Mouse (Mus musculus) hindbrain, embryonic 13.5 days (tissue): ENCODE measurements at regions not wholly inside any gene's neighbourhood (a gene's known extent, or its start where the extent isn't known, plus 50 kb on each side); places are given as distances from the start of the nearest gene placed in this dataset.
A peak's percentile ranks its signal among the peaks of the same experiment; 100 is the strongest.

Source experiments
- ATAC-seq: fragments of 200-750 bp; cut with Nextera tagmentation; 2 replicates; pipeline ENCODE4 v1.8.0; 2017; ENCODE audit warnings: moderate TSS enrichment; ENCODE audit not compliant: low FRiP score
- H3K27ac ChIP-seq: fragments of 300-500 bp; sonication (generic); 2 replicates; pipeline ENCODE4 v1.5.1; 2015; ENCODE audit warnings: inconsistent platforms, mild to moderate bottlenecking, moderate library complexity
- H3K27me3 ChIP-seq: fragments of 300-500 bp; sonication (generic); 2 replicates; pipeline ENCODE4 v1.6.1; 2015; ENCODE audit warnings: mild to moderate bottlenecking, inconsistent platforms
- H3K36me3 ChIP-seq: fragments of 300-500 bp; sonication (generic); 2 replicates; pipeline ENCODE4 v1.6.1; 2015; ENCODE audit warnings: mild to moderate bottlenecking, inconsistent platforms
- H3K4me1 ChIP-seq: fragments of 300-500 bp; sonication (generic); replicated peaks from 2 replicates; pipeline ENCODE4 v1.6.1; 2015; ENCODE audit warnings: inconsistent platforms
- H3K4me2 ChIP-seq: fragments of 300-500 bp; sonication (generic); 2 replicates; pipeline ENCODE4 v1.6.1; 2015; ENCODE audit warnings: inconsistent platforms, mild to moderate bottlenecking, moderate library complexity
- H3K4me3 ChIP-seq: fragments of 300-500 bp; sonication (generic); 2 replicates; pipeline ENCODE4 v1.5.1; 2015; ENCODE audit warnings: mild to moderate bottlenecking, inconsistent platforms
- H3K9ac ChIP-seq: fragments of 300-500 bp; sonication (generic); 2 replicates; pipeline ENCODE4 v1.6.1; 2015; ENCODE audit warnings: mild to moderate bottlenecking, inconsistent platforms
- H3K9me3 ChIP-seq: fragments of 300-500 bp; sonication (generic); 2 replicates; pipeline ENCODE4 v1.6.1; 2016; ENCODE audit warnings: inconsistent platforms
- WGBS: fragments of 180-500 bp; shearing (Covaris S2); methylation state at CpG from one replicate; pipeline ENCODE4 v1.1.7; 2015; 5-methylcytosine and 5-hydroxymethylcytosine counted together

DNA sequence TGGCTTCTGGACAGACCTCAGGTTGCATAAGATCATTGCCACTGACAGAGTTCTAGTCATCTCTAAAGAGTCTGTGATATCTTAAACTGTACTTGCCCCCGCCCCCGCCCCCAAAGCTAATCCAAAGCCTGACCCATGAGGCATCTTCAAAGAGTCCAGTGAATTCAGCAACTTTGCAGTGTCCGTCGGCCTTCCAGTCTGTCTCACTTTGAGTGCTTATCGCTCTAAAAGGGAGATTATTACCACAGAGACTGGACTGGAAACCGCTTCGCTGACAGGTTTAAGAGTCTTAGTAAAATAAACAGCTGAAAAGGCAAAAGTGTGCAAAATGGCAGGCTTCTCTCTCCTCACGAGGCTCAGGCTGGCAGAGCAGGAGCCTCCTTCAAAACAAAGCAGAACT, 197.5 kb upstream of the Ankrd55 start:
- H3K27me3 ChIP-seq = no peaks in the 10 kb centered on the region
- no peak overlapping the region for H3K27ac ChIP-seq
- H3K4me3 ChIP-seq = no peak overlapping the region
- H3K4me1 ChIP-seq = 0 out of 2 replicates have a peak, but pooled peaks cover 10% of the 10 kb centered on the region
- no peaks in the 10 kb centered on the region for H3K36me3 ChIP-seq
- no peak overlapping the region for H3K9ac ChIP-seq
- WGBS = 80% methylated on average over 8 of the region's 8 CpGs
- ATAC-seq = no peak
- no peak overlapping the region for H3K4me2 ChIP-seq
- no peaks in the 10 kb centered on the region for H3K9me3 ChIP-seq

GRCm38 (mm10) chr13:112095595-112096139, 192.6 kb upstream of the Ankrd55 start:
- Histone ChIP-seq H3K4me3 (no peak overlapping the region), H3K9me3 (no peaks in the 10 kb centered on the region), H3K4me1 (peaks cover 13% of the 10 kb centered on the region), H3K9ac (no peak overlapping the region), H3K27ac (no peak overlapping the region), H3K36me3 (no peaks in the 10 kb centered on the region), H3K4me2 (no peak overlapping the region), H3K27me3 (0 out of 2 replicates have a peak, but pooled peaks cover 3% of the 10 kb centered on the region)
- no peak for ATAC-seq
- WGBS = 76% methylated on average over 10 of the region's 10 CpGs

DNA sequence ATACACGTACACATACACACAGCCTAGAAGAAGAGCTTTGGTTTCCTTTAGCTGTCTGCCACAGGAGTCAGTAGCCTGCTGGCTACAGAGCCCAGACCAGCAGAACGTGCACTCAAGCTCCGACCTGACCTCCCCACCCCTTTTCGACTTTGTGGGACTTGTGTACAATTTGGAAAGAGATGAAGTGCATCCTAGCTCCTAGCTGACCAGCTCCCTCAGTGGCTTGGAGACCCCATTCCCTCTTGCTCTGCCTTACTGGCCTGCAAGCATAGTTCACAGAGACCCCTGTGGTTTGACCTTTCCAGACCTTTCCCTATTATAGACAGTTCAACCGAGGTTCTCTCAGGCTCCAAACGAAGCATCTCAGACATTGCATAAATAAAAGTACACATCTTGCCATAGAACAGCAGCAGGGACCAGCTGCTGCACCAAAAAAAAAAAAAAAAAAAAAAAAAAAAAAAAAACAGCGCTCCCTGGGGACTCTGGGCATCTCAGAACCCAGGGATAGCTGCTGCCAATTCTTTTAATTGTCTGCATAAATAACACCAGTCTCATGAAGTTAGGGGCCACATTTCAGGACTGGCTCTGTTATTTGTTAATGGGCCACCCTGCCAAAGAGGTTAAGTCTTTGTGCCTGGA, 188.2 kb upstream of the Ankrd55 start:
- Histone ChIP-seq H3K9me3 (no peaks in the 10 kb centered on the region), H3K27me3 (0 out of 2 replicates have a peak, but pooled peaks cover 6% of the 10 kb centered on the region), H3K27ac (peak overlapping the region; percentile 89), H3K4me2 (peak overlapping the region; percentile 59), H3K4me1 (peaks cover 17% of the 10 kb centered on the region), H3K4me3 (peak overlapping the region; percentile 48), H3K36me3 (no peaks in the 10 kb centered on the region), H3K9ac (peak overlapping the region; percentile 68)
- 26% methylated on average over 7 of the region's 7 CpGs for WGBS
- ATAC-seq = peak; percentile 40

DNA sequence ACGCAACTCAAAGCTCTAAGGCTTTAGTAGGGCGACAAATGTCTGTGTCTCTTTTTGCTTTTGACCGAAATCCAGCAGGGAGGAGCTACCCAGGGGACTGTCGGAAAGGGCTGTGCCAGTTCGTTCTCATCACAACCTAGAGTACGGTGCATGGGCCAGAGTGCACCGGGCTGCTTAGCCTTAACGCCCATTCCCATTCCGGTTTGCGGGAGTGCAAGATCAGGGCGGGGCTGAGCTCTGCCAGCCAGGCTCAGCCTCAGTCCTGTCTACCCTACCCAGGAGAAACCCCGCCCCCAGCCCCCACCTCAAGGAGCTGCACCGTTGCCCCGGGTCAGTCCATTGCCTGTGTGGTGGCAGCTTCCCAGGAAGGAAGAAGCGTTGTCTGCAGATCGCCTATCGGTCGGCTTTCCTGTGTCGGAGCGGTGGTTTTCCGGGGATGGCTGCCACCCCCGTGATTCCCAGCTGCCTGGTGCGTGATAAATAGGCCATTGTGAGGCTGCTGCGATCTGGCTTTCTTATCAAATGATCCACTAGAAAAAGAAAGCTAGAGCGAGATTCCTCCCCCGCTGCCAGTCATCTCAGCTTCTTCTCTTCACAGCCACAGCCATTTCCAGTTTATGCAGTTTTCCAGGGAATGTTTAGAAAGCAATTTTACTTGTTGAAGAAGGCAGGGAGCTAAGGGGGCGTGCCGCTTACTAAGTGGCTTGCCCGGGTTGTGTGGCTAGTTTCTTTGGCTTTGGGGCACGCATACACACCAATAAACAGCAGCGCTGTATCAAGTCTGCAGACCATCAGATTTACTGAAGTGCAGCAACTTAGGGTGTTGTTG, 187.4 kb upstream of the Ankrd55 start:
- peak overlapping the region; percentile 48 for H3K4me3 ChIP-seq
- H3K36me3 ChIP-seq = no peaks in the 10 kb centered on the region
- peak; percentile 95 for ATAC-seq
- H3K4me2 ChIP-seq = peak overlapping the region; percentile 59
- H3K4me1 ChIP-seq = peaks cover 17% of the 10 kb centered on the region
- peak overlapping the region; percentile 68 for H3K9ac ChIP-seq
- WGBS = 2% methylated on average over 31 of the region's 31 CpGs
- H3K27ac ChIP-seq = peak overlapping the region; percentile 89
- H3K9me3 ChIP-seq = no peaks in the 10 kb centered on the region
- 0 out of 2 replicates have a peak, but pooled peaks cover 6% of the 10 kb centered on the region for H3K27me3 ChIP-seq

DNA sequence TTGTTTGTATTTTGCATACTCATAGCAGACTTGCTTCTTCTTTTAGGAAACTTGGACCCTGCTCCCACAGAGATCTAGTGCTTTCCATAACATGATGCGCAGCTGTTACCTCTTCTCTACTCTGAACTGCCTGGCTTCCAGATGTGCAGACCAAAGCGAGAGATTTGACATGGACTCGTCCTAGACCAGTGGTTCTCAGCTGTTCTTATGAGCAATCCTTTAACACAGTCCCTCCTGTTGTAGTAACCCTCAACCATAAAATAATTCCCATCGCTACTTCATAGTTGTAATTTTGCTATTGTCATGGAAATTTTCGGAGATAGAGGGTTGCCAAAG, 186.9 kb upstream of the Ankrd55 start:
- ATAC-seq = no peak
- Histone ChIP-seq H3K4me2 (peak overlapping the region; percentile 59), H3K36me3 (no peaks in the 10 kb centered on the region), H3K9me3 (no peaks in the 10 kb centered on the region), H3K4me3 (peak overlapping the region; percentile 48), H3K27me3 (0 out of 2 replicates have a peak, but pooled peaks cover 6% of the 10 kb centered on the region), H3K4me1 (peaks cover 17% of the 10 kb centered on the region), H3K27ac (peak overlapping the region; percentile 89), H3K9ac (peak overlapping the region; percentile 68)
- WGBS = 36% methylated on average over 5 of the region's 5 CpGs

GRCm38 (mm10) chr13:112105953-112106352, 182.3 kb upstream of the Ankrd55 start:
- no peak overlapping the region for H3K4me3 ChIP-seq
- 90% methylated on average over 3 of the region's 3 CpGs for WGBS
- H3K9ac ChIP-seq = no peak overlapping the region
- 0 out of 2 replicates have a peak, but pooled peaks cover 3% of the 10 kb centered on the region for H3K27me3 ChIP-seq
- no peak overlapping the region for H3K27ac ChIP-seq
- no peak overlapping the region for H3K4me2 ChIP-seq
- no peaks in the 10 kb centered on the region for H3K36me3 ChIP-seq
- ATAC-seq = no peak
- no peaks in the 10 kb centered on the region for H3K9me3 ChIP-seq
- H3K4me1 ChIP-seq = peaks cover 8% of the 10 kb centered on the region

DNA sequence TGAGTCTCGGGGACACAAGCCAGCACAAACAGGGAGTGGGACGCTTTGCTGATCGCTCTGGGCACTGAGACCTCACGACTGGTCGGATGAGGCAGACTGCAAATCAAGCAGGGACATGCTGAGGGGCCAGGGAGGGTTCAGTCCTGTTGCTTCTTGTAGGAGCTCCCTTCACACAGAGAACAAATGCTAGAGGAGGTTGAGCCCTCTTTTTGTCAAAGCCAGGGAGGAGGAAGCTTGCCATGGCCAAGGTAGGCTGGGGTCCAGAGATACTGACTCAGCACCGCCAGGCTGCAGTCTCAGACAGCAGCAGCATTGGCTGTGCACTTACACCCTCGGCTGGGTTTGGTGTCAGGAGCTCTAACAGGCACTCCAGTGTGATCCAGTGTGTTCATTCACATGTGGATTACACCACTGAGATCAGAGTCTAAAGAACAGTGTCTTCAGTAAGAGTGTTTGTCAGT, 173.5 kb upstream of the Ankrd55 start:
- no peak overlapping the region for H3K9ac ChIP-seq
- H3K4me3 ChIP-seq = no peak overlapping the region
- H3K27ac ChIP-seq = no peak overlapping the region
- no peaks in the 10 kb centered on the region for H3K27me3 ChIP-seq
- no peaks in the 10 kb centered on the region for H3K9me3 ChIP-seq
- 84% methylated on average over 7 of the region's 7 CpGs for WGBS
- H3K4me1 ChIP-seq = peaks cover 4% of the 10 kb centered on the region; the same call in 1 of the 2 replicates
- no peak for ATAC-seq
- H3K4me2 ChIP-seq = no peak overlapping the region
- no peaks in the 10 kb centered on the region for H3K36me3 ChIP-seq

- no peaks in the 10 kb centered on the region for H3K36me3 ChIP-seq
- no peak overlapping the region for H3K4me2 ChIP-seq
- no peaks in the 10 kb centered on the region for H3K9me3 ChIP-seq
- no peak for ATAC-seq
- WGBS = 77% methylated on average over 9 of the region's 9 CpGs
- no peak overlapping the region for H3K27ac ChIP-seq
- H3K4me3 ChIP-seq = no peak overlapping the region
- no peaks in the 10 kb centered on the region for H3K27me3 ChIP-seq
- H3K9ac ChIP-seq = no peak overlapping the region
- H3K4me1 ChIP-seq = peaks cover 15% of the 10 kb centered on the region
These were observed 172.0 kb upstream of the Ankrd55 start for GRCm38 (mm10) chr13:112116101-112116726.

DNA sequence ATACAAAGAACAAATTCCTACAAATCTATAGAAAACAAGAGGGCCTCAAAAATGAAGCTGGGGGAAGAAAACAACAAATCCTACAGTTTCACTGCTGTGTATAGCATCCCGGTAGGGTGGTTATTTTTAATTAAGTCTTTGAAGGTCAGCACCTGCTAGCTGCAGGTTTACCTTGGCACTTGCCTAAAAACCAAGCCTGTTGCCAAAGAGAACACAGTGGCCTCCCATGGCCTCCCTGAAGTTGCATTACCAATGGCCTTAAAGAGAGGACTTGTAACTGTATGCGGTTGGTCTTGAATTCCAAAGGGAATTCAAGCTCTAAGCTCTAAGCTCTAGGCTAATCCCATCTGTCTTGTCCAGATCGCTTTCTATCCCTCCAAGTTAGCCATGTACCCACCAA, 169.7 kb upstream of the Ankrd55 start:
- WGBS = 95% methylated on average over 3 of the region's 3 CpGs
- Histone ChIP-seq H3K36me3 (no peaks in the 10 kb centered on the region), H3K4me3 (no peak overlapping the region), H3K4me1 (peaks cover 15% of the 10 kb centered on the region), H3K9ac (no peak overlapping the region), H3K27ac (no peak overlapping the region), H3K4me2 (no peak overlapping the region), H3K9me3 (no peaks in the 10 kb centered on the region), H3K27me3 (no peaks in the 10 kb centered on the region)
- ATAC-seq = no peak

DNA sequence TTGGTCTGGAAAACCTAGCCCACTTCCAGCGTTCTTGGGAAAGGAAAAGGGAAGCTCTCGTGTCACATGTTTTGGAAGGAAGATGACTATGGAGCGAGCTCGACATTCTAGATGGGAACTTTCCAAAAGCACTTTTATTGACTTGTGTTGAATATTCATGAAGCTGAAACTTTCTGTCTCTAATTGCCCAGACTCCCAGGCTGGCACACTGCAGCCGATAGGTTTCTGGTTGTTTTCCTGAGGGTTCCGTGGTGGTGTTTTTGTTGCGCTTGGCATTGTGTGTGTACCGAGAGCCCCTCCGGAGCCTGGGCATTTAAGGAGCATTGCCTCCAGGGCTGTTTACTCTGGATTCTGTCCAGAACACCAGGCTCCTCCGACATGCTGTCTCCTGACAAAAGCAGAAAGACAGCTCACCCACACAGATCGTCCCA, 168.6 kb upstream of the Ankrd55 start:
- peak; percentile 66; the same call in 1 of the 2 replicates for ATAC-seq
- WGBS = 34% methylated on average over 11 of the region's 11 CpGs
- H3K36me3 ChIP-seq = no peaks in the 10 kb centered on the region
- no peaks in the 10 kb centered on the region for H3K27me3 ChIP-seq
- peaks cover 15% of the 10 kb centered on the region for H3K4me1 ChIP-seq
- H3K4me3 ChIP-seq = no peak overlapping the region
- no peak overlapping the region for H3K4me2 ChIP-seq
- no peaks in the 10 kb centered on the region for H3K9me3 ChIP-seq
- H3K9ac ChIP-seq = no peak overlapping the region
- no peak overlapping the region for H3K27ac ChIP-seq

- no peak overlapping the region for H3K9ac ChIP-seq
- H3K27me3 ChIP-seq = no peaks in the 10 kb centered on the region
- 68% methylated on average over 4 of the region's 4 CpGs for WGBS
- no peak overlapping the region for H3K4me2 ChIP-seq
- peaks cover 15% of the 10 kb centered on the region for H3K4me1 ChIP-seq
- no peak for ATAC-seq
- H3K36me3 ChIP-seq = no peaks in the 10 kb centered on the region
- H3K27ac ChIP-seq = no peak overlapping the region
- no peak overlapping the region for H3K4me3 ChIP-seq
- H3K9me3 ChIP-seq = no peaks in the 10 kb centered on the region
These were observed 167.9 kb upstream of the Ankrd55 start for GRCm38 (mm10) chr13:112120346-112120745.

DNA sequence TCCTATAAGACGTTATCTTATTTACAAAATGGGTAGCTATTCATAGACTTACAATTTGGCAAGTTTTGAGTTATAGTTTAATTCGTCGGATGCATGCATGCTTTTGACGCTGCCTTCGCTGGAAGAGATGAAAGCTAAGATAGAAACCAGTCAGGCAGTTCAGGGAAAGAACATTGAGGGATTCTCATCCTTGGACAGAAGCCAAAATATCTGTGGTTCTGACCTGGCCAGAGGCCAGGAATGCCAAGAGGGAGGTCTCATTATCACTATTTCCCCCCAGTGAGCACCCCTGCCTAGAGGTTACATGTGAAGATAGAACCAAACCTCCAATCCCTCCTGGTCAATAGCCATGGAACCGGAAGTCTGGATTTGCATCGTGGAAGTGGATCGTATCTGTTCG, 167.1 kb upstream of the Ankrd55 start:
- no peak overlapping the region for H3K9ac ChIP-seq
- H3K4me2 ChIP-seq = no peak overlapping the region

More for the DNA sequence above, 167.1 kb upstream of the Ankrd55 start:
- Histone ChIP-seq H3K9me3 (no peaks in the 10 kb centered on the region), H3K4me1 (peaks cover 15% of the 10 kb centered on the region), H3K27ac (no peak overlapping the region), H3K4me3 (no peak overlapping the region), H3K36me3 (no peaks in the 10 kb centered on the region), H3K27me3 (no peaks in the 10 kb centered on the region)
- ATAC-seq = no peak
- WGBS = 87% methylated on average over 9 of the region's 9 CpGs
